Mouse (Mus musculus): ENCODE data around the gene Sipa1l3.

DNA sequence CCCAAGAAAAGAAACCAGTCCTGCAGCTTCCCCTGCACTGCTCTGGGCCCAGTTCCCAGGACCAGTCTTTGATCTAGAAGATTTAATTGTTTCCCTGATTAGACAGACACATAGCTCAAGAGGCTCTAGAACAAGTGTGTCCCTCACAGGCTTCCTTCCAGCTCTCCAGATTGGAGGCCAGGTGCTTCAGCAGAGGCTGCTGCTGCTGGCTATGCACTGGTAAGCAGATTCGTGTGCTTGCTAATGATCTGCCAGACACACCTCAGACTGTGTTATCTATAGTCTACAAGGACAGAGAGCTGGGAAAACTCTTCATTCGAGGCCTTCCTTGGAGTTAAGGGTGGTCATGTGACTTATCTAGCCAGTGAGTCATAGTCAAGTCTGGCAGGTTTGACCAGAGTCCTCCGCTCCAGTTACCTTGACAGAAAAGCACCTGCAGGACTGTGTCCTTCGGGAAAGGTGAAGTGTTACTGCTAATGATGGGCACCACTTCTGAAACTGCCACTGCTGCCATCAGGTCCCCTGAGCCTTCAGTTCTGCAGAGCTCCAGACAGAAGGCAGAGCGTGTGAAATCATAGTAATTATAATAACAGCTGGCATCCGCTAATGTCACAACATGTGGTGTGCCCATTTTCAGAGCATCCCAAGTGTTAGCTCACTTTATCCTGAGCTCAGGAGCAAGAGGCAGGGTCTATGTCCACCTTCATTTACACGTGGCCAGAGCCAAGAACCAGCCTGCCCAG is 48.7 kb downstream of the Sipa1l3 start:
- TF ChIP-seq MYOG (IDR thresholded peaks at IDR 0.05; ENCODE audit: control insufficient read depth in 1 of 3, insufficient read depth in 1 of 3, insufficient read length in 2 of 3, low read depth in 2 of 3), result no peak
- TF ChIP-seq USF1 (IDR thresholded peaks at IDR 0.05; ENCODE audit: low read depth), result peak; percentile 49
- TF ChIP-seq CEBPB (IDR thresholded peaks at IDR 0.05; ENCODE audit: insufficient read depth, poor library complexity, severe bottlenecking), result no peak
- TF ChIP-seq SRF (IDR thresholded peaks at IDR 0.05; ENCODE audit: control insufficient read depth, insufficient read length, low read depth), result no peak
- no peak for TF ChIP-seq REST (IDR thresholded peaks at IDR 0.05; ENCODE audit: insufficient read depth, insufficient read length)
- TF ChIP-seq E2F4 (IDR thresholded peaks at IDR 0.05; ENCODE audit: insufficient read depth), result no peak
- no peak for TF ChIP-seq POLR2A (IDR thresholded peaks at IDR 0.05; ENCODE audit: insufficient read length, low read depth)
